Mouse (Mus musculus) embryonic fibroblast, embryonic 13.5 days (primary cell): ENCODE measurements around the gene Gm20604.

ENCODE experiments used
- CTCF ChIP-seq: IDR thresholded peaks from 2 replicates; pipeline ENCODE4 v1.5.1; 2011; ENCODE audit warnings: mild to moderate bottlenecking, control low read depth, low read length, moderate library complexity, borderline replicate concordance; ENCODE audit not compliant: insufficient read depth
- POLR2A ChIP-seq: IDR thresholded peaks from 2 replicates; pipeline ENCODE4 v1.6.1; 2011; ENCODE audit warnings: low read depth, mild to moderate bottlenecking, control low read depth, low read length, moderate library complexity

GRCm38 (mm10) chr12:102725146-102725545, 33.3 kb downstream of the Gm20604 start:
- TF ChIP-seq POLR2A (no peak), CTCF (no peak)
